Mouse (Mus musculus) bone marrow macrophage, adult 2 months (primary cell): ENCODE data around the gene Ect2. TPM values are rescaled to one million over a fixed set of nuclear protein-coding genes. Genes with fewer than 3 reads are reported as not detected.

Experiments
- H3K27ac ChIP-seq: 2 replicates; pipeline ENCODE4 v1.5.1; 2012; ENCODE audit warnings: low read depth, low read length; ENCODE audit not compliant: insufficient read depth
- H3K4me1 ChIP-seq: 2 replicates; pipeline ENCODE4 v1.6.1; 2012; ENCODE audit warnings: low read length; ENCODE audit not compliant: control insufficient read depth, insufficient read depth
- H3K4me3 ChIP-seq: 2 replicates; pipeline ENCODE4 v1.5.1; 2012; ENCODE audit warnings: mild to moderate bottlenecking, low read length, moderate library complexity; ENCODE audit not compliant: insufficient read depth
- CTCF ChIP-seq: IDR thresholded peaks from 2 replicates; pipeline ENCODE4 v1.5.1; 2012; ENCODE audit warnings: low read depth, mild to moderate bottlenecking, low read length, moderate library complexity
- POLR2A ChIP-seq: IDR thresholded peaks from 2 replicates; pipeline ENCODE4 v1.6.1; 2012; ENCODE audit warnings: mild to moderate bottlenecking, low read depth, low read length, borderline replicate concordance
- polyA plus RNA-seq: library from polyadenylated mRNA; stranded (reverse); fragments of >200 nt; gene quantifications from 2 replicates; pipeline ENCODE4 v1.2.4, GENCODE M21; 2012; ENCODE audit not compliant: missing spikeins, insufficient read depth, insufficient read length

Gene Ect2
- polyA plus RNA-seq, 1 experiment: 26.0 TPM

- Histone ChIP-seq H3K4me1 (no peaks in the 10 kb centered on the region), H3K4me3 (no peak overlapping the region), H3K27ac (no peak overlapping the region)
- TF ChIP-seq CTCF: no peak
These were observed 79.8 kb downstream of the Ect2 start for GRCm38 (mm10) chr3:27073884-27074283.

- Histone ChIP-seq H3K27ac (no peak overlapping the region), H3K4me3 (no peak overlapping the region), H3K4me1 (no peaks in the 10 kb centered on the region)
- TF ChIP-seq POLR2A (no peak), CTCF (no peak)
These were observed 82.0 kb downstream of the Ect2 start for GRCm38 (mm10) chr3:27071706-27072105.

GRCm38 (mm10) chr3:27070340-27070739, 83.3 kb downstream of the Ect2 start:
- H3K4me1 ChIP-seq: no peaks in the 10 kb centered on the region
- TF ChIP-seq POLR2A (no peak), CTCF (no peak)
- no peak overlapping the region for H3K27ac ChIP-seq
- no peak overlapping the region for H3K4me3 ChIP-seq

GRCm38 (mm10) chr3:27067206-27067605, 86.5 kb downstream of the Ect2 start:
- no peak overlapping the region for H3K27ac ChIP-seq
- no peak overlapping the region for H3K4me3 ChIP-seq
- TF ChIP-seq CTCF (no peak), POLR2A (no peak)
- no peaks in the 10 kb centered on the region for H3K4me1 ChIP-seq

- Histone ChIP-seq H3K4me3 (no peak overlapping the region), H3K27ac (no peak overlapping the region), H3K4me1 (no peaks in the 10 kb centered on the region)
- no peak for TF ChIP-seq POLR2A
- TF ChIP-seq CTCF: no peak
These were observed 88.8 kb downstream of the Ect2 start for GRCm38 (mm10) chr3:27064886-27065285.

GRCm38 (mm10) chr3:27063399-27064260, 90.0 kb downstream of the Ect2 start:
- Histone ChIP-seq H3K4me1 (no peaks in the 10 kb centered on the region), H3K4me3 (no peak overlapping the region), H3K27ac (no peak overlapping the region)
- TF ChIP-seq CTCF (no peak), POLR2A (no peak)

GRCm38 (mm10) chr3:27060441-27060840, 93.2 kb downstream of the Ect2 start:
- H3K27ac ChIP-seq: no peak overlapping the region
- no peaks in the 10 kb centered on the region for H3K4me1 ChIP-seq
- H3K4me3 ChIP-seq: no peak overlapping the region
- no peak for TF ChIP-seq POLR2A
- no peak for TF ChIP-seq CTCF

- Histone ChIP-seq H3K27ac (no peak overlapping the region), H3K4me3 (no peak overlapping the region), H3K4me1 (no peaks in the 10 kb centered on the region)
- TF ChIP-seq CTCF (no peak), POLR2A (no peak)
These were observed 94.0 kb downstream of the Ect2 start for GRCm38 (mm10) chr3:27059529-27060322.

GRCm38 (mm10) chr3:27055471-27055870, 98.2 kb downstream of the Ect2 start:
- Histone ChIP-seq H3K27ac (no peak overlapping the region), H3K4me3 (no peak overlapping the region), H3K4me1 (no peaks in the 10 kb centered on the region)
- TF ChIP-seq CTCF (no peak), POLR2A (no peak)

- no peak overlapping the region for H3K27ac ChIP-seq
- H3K4me3 ChIP-seq: no peak overlapping the region
- TF ChIP-seq POLR2A (no peak), CTCF (no peak)
- no peaks in the 10 kb centered on the region for H3K4me1 ChIP-seq
These were observed 98.9 kb downstream of the Ect2 start for GRCm38 (mm10) chr3:27054766-27055165.

Other genes starting within 250 kb of the Ect2 start
- 126 and 137 TPM in 2 replicates for gene Nceh1, start 29.1 kb upstream of the Ect2 start, polyA plus RNA-seq
- 2.0 and 2.8 TPM in 2 replicates for gene Tnfsf10, start 163.2 kb upstream of the Ect2 start, polyA plus RNA-seq
- not detected in 2 replicates for gene Ghsr, start 217.5 kb upstream of the Ect2 start, polyA plus RNA-seq